Mouse (Mus musculus) hematopoietic stem cell, adult 5-6 weeks (primary cell): ENCODE measurements around the gene Ticam1. TPM values are rescaled to one million over a fixed set of nuclear protein-coding genes. Genes with fewer than 3 reads are reported as not detected.
"Not testable (repeated sequence)": the region's sequence is repeated elsewhere in the genome, so short reads cannot be mapped to it uniquely, and the experiment has no call there.

Experiments used
- ATAC-seq, 2 experiments: fragments of 125-278 bp in 1 of 2; replicated peaks in 1 of 2; 2 replicates each; pipeline ENCODE4 v1.8.0; 2016 to 2017; ENCODE audit warnings: inconsistent platforms in 2 of 2, mild to moderate bottlenecking in 2 of 2, moderate number of reproducible peaks in 2 of 2, low read depth in 1 of 2, moderate TSS enrichment in 1 of 2; ENCODE audit not compliant: low FRiP score in 2 of 2, poor library complexity in 2 of 2, severe bottlenecking in 2 of 2, insufficient read depth in 1 of 2, low TSS enrichment in 1 of 2
- total RNA-seq: library from RNA; stranded (forward); fragments of 172-1452, 232-1000 nt; gene quantifications from 2 replicates; pipeline ENCODE4 v1.2.3, GENCODE M21; 2017

Ticam1 gene
- total RNA-seq, 1 experiment from 2014 or later, result 6.1 TPM

GRCm38 (mm10) chr17:56272644-56273043 lies 3.9 kb downstream of the Ticam1 start:
- ATAC-seq, result no peak

DNA sequence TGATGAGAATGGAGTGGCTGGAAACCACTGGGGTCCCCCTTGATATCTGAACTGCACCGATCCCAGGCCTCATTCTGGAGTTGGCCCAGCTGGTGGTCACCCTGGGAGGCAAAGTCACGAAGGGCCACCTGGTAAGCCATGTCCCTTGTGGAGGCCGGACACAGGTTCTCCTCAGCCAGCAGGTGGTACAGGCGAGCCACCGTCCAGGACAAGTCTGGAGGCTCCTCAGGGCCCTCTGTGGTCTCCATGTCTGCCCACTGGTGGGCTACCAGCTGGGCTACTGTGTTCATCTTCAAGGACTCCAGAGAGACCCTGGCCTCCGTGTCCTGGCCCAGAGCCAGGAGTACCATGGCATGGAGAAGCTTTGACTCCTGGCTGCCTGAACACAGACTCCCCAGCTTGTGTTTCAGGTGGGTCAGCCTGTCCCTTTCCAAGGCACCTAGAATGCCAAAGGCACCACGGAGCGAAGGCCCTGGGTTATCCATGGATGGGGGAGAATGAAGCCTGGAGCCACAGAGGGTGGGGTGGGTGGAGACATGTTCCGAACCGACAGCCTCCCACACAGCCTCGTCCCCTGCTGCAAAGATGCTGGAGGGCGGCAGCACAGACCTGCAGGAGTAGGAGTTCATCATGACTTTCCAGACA lies 4.9 kb downstream of the Ticam1 start:
- ATAC-seq, result no peak

DNA sequence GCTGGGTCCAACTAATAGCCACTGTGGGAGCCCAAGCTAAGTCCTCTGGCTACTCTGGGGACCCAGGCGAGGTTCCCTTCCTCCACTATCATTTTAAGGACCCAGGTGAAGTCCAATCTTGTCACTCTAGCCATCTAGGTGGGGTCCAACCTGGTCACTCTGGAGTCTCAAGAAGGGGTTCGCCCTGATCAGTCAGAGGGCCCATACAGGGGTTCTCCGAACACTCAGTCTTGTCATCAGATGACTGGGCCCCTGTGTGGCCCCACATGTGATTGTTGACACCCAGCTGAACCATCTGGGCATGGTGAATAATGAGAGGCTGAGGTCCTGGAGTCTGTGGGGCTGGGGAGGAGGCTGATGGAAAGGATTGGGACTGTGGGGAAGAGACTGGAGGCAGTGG lies 6.8 kb downstream of the Ticam1 start:
- ATAC-seq, result no peak

- ATAC-seq, result peak; percentile 86 to 92
Measured at GRCm38 (mm10) chr17:56269153-56269630, 7.4 kb downstream of the Ticam1 start.

- no peak for ATAC-seq
Measured at GRCm38 (mm10) chr17:56266271-56266670, 10.3 kb downstream of the Ticam1 start.

DNA sequence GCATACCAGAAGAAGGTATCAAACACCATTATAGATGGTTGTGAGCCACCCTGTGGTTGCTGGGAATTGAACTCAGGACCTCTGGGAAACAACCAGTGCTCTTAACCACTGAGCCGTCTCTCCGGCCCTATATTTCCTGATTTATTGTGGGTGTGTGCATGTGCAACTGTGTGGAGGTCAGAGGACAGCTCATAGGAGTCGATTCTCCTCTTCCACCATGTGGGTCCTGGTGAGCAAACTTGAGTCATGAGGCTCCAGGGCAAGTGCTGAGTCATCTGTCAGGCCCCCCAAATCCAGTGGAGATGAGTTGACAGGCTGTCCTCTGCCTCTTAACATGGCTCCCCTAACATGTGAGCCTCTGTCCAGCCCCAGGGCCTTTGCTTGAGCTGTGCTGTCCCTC lies 10.7 kb downstream of the Ticam1 start:
- ATAC-seq, result no peak

DNA sequence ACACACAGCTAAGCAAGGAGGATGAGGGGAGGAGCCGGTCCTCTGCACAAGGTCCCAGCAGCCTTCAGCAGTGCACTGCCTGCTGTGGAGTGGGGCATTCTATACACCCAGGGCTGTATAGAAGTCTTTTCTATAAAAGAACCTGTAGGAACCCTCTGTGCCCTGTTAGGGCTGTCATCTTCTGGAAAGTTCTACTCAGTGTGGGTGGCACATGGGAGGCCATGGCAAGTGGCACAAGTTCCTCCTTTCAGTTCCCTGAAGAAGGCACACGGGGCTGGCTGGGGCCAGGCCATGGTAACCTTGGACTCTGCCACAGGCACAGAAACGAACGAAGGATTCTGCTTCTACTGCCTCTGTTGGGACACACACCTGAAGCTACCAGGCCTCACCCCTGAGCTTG lies 11.6 kb downstream of the Ticam1 start:
- no peak for ATAC-seq

DNA sequence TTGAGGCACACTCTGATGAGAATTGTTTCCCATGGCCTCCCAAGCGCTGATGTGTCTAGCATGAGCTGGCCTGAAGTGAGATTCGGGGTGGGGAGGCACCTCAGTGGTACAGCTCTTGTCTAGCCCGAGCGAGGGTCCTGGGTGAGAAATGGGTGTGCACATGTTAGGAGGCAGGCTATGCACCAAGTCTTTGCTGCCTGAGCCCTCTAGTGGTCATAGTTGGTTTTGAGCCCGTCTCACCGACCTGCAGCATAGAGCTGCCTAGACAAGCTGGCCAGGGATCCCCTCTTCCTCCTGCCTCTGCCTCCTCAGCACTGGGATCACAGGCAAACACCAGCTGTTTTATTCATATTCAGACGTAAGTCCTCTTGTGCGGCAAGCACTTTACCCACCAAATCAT lies 12.6 kb downstream of the Ticam1 start:
- ATAC-seq, result peak; percentile 84 to 87

GRCm38 (mm10) chr17:56262645-56263094 lies 13.9 kb downstream of the Ticam1 start:
- no peak for ATAC-seq

DNA sequence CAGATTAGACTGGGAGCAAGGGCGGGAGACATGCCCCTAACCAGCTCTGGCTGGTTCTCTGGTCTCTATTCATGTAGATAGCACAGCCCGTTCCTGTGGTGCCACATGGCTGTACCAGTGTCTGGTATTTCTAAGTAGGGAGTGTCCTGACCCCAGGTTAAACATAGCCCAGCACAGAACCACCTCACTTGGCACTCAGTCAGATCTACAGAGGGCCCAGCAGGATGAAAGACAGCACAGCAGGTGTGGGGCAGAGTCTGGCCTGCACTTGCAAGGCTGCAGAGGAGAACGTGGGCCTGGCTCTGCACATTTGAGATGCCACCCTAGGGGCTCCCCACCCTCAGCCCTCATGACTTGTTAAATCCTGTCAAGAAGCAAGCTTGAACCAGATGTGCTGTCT lies 15.4 kb downstream of the Ticam1 start:
- ATAC-seq, result no peak

- ATAC-seq, result no peak
Measured at GRCm38 (mm10) chr17:56259301-56260037, 17.1 kb downstream of the Ticam1 start.

DNA sequence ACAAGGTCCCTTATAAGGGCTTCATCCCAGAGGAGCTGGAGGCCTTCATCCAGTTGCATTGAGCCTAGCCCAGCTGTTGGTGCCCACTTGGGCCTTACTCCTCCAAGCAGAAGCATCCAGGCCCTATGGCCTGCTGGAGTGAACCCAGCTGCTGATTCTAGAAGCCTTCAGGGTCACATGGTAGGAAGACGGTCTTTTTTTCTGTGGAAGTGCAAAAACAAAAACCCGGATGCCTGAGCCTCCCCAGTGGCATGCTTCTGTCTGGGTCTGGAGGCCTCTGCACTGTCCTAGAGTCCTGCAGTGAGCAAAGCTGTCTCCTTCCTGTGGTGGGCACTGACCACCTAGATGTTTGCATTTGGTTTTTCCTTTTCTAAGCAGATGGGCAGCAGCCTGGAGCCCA lies 17.8 kb downstream of the Ticam1 start:
- ATAC-seq, result not testable (repeated sequence)

GRCm38 (mm10) chr17:56258269-56258668 lies 18.3 kb downstream of the Ticam1 start:
- ATAC-seq, result not testable (repeated sequence)

DNA sequence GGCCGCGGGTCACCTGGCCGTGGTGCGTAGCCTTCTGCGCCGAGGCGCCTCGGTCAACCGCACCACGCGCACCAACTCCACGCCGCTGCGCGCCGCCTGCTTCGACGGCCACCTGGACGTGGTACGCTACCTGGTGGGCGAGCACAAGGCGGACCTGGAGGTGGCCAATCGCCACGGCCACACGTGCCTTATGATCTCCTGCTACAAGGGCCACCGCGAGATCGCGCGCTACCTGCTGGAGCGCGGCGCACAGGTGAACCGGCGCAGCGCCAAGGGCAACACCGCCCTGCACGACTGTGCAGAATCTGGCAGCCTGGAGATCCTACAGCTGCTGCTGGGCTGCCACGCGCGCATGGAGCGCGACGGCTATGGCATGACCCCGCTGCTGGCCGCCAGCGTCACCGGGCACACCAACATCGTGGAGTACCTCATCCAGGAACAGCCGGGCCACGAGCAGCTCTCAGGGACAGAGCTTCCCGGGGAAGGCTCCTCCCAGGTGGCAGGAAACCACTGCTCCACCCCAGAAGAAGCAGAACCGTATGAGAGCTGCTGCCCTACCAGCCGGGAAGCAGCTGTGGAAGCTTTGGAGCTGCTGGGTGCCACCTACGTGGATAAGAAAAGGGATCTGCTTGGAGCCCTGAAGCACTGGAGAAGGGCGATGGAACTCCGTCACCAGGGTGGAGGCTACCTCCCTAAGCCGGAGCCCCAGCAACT lies 19.2 kb downstream of the Ticam1 start:
- ATAC-seq, result no peak

- ATAC-seq, result peak; percentile 83 to 85
Measured at GRCm38 (mm10) chr17:56256239-56256881, 20.2 kb downstream of the Ticam1 start, which contains the start of gene Fem1a. Fem1a (plus strand) TSS chr17:56256810.

GRCm38 (mm10) chr17:56255863-56256238 lies 20.7 kb downstream of the Ticam1 start:
- ATAC-seq, result peak; percentile 84

- ATAC-seq, result no peak
Measured at GRCm38 (mm10) chr17:56255429-56255828, 21.2 kb downstream of the Ticam1 start.

DNA sequence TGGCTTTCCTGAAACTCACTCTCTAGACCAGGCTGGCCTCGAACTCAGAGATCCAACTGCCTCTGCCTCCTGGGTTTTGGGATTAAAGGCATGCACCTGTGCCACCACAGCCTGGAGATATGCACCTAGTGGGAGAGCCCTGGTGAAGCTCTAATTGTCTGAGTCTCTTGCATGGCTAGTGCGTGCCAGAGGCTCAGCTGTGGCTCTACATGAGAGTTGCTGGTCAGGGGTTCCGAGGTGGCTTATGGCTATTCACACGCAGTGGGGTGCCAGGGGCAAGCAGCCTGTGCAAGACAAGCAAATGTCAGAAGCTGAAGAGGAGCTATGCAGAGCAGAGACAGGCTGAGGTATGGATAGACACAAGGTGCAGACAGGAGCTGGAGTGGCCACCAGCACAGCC lies 21.9 kb downstream of the Ticam1 start:
- no peak for ATAC-seq
